Mouse (Mus musculus) left cerebral cortex, postnatal 36 days (tissue): ENCODE results near the gene Cpb2. TPM values are rescaled to one million over a fixed set of nuclear protein-coding genes. Genes with fewer than 3 reads are reported as not detected.

Experiments
- DNase-seq, 2 experiments: peaks; one replicate each; pipeline ENCODE4 v3.0.0; 2021 to 2022; ENCODE audit warnings: low spot score in 2 of 2, mixed read lengths in 1 of 2
- intact Hi-C: fragments of 180-260 bp; cut with DNase I; formaldehyde crosslinking; loops from one replicate; pipeline ENCODE4 v1.15.1; 2025
- total RNA-seq, 2 experiments: library from RNA; stranded (reverse); gene quantifications; 2 replicates each; pipeline ENCODE4 v1.2.3; 2021

The Cpb2 gene
- not detected for total RNA-seq

DNA sequence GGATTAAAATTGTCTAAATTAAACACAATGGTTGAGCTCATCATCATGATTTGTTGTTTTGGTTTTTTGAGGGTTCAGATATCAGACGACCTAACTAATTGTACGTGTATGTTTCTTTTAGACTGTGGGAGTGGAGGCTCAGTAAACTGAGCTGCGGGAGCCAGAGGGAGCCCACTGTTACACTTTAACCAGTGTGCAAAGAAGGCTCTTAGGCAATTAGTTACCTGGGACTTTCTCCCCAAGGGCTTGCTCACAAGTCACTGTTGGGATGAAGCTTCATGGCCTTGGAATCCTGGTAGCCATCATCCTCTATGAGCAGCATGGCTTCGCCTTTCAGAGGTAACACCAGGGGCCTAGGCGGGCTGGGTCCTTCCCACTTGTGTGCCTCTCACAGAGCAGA lies at the start of gene Cpb2:
Gene Cpb2, plus strand, starts transcription at position 201 of the 400 bp plus-strand sequence.
- no peak for DNase-seq
- intact Hi-C loops: no loop called here

DNA sequence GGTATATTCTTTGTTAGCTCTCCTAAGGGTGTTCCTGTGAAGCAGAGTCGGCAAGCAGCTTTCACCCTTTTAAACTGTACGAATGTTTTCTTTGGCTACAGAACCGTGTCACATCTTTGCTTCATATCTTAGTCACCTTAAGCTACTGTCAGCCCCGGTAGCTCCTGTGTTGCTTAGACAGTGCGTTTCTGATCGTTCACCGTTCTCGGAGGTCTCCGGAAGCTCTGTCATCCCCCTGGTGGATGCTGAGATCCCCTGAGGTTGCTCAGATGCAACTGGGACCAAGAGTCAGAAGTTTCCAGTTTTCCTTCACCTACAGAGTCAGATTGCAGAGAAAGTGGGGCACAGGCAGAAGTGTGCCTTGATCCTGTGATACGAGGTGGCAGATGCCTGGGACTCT lies 49.7 kb upstream of the Cpb2 start:
- DNase-seq: no peak
- intact Hi-C loops: no loop called here

DNA sequence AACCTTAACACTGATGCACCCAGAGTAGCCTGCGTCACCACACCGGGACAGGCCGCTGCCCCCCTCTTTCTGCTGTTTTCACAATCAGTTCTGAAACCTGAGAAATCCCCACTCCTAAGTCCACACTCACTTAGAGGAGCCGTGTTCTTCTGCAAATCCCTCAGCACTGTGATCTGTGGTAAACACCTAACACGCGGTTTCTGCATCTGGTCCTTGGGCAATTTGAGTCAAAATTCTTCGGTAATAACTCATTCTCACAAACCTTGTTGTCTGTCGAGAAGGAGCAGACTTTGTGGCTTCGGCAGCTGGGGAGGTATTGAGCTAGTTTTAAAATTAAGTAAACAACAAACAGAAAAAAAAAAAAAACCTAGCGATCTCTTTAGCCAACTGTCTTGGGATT lies 49.2 kb upstream of the Cpb2 start:
- no peak for DNase-seq
- intact Hi-C loops: no loop called here

DNA sequence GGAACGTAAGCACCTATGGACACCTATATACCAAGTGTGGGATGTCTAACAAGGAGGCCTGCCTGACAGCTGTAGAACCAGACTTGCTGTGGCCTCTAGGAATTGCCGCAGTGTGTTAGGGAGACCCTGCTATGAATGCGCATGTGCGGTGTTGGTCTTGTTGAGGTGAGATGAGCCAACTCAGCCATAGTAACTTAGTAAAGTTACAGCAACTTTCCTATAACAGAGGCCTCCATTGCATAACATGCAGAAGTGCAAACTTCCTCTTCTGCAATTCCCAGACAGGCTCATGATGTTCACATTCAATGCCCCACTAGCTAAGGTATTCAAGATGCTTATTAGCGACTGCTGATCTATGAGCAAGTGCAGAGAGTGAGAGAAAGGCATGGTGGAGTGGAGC lies 46.6 kb upstream of the Cpb2 start:
- DNase-seq: no peak
- intact Hi-C loops: loop anchor here (5.0 kb wide), 1 partner anchor 527 kb away; no protein-coding TSS in a partner anchor

DNA sequence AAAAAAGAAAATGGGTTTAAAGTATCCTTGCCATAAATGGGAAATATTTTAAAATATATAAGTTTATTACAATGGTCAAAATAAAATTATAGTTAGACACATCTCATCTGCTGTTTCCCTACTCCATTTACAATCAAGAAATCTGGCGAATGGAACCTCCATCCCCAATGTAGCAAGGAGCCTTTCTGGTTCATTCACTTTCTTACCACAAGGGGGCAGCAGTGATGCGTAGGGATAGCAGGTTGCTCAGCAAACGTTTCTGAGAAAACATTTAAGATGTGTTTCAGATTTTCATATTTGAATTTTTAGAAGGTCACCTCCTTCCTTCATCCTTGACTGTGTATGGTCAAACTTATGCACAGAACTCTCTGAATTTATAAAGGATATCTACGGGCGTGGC lies 45.1 kb upstream of the Cpb2 start:
- DNase-seq: peak; percentile 29 to 40
- intact Hi-C loops: loop anchor here (5.0 kb wide), 1 partner anchor 525 kb away; no protein-coding TSS in a partner anchor

DNA sequence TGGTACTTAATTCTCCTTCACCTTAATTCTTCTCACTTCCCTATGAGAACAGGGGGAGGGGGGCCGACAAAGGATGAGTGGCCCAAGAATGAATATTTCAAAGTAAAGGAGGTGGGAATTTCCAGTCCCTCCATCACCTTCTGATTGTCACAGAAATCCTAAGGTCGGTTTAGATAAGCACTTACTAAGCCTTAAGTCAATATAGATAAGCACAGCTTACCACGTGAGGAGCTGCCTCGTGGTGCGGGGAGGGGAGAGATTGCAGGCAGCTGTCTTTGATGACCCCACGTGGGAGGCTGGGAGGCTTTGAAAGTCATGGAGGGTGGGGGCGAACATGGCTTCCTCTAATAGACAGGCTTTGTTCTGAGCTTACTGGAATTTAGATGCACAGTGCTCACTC lies 44.4 kb upstream of the Cpb2 start:
- intact Hi-C loops: loop anchor here (5.0 kb wide), 1 partner anchor 525 kb away; no protein-coding TSS in a partner anchor
- DNase-seq: no peak

GRCm38 (mm10) chr14:75205363-75206051 lies 36.6 kb upstream of the Cpb2 start:
- intact Hi-C loops: no loop called here

DNA sequence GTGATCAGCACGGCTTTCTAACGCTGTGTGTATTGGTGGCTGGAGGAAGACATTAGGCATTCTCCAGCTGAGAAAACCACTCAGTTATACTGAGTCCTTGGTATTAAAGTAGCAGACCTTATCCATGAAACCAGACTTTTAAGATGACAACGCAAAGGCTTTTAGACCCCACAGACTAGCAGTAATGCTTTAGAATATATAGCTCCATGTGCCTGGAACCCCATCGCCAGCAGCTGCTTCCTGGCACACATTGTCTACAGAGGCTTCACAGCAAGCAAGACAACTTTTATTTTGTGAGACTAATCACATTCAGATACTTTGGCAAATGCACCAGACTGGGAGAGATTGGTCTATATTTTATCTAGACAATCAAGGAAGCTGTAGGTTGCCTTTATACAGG lies 35.8 kb upstream of the Cpb2 start:
- DNase-seq: no peak
- intact Hi-C loops: no loop called here

More at GRCm38 (mm10) chr14:75205363-75206051, 36.6 kb upstream of the Cpb2 start:
- no peak for DNase-seq

DNA sequence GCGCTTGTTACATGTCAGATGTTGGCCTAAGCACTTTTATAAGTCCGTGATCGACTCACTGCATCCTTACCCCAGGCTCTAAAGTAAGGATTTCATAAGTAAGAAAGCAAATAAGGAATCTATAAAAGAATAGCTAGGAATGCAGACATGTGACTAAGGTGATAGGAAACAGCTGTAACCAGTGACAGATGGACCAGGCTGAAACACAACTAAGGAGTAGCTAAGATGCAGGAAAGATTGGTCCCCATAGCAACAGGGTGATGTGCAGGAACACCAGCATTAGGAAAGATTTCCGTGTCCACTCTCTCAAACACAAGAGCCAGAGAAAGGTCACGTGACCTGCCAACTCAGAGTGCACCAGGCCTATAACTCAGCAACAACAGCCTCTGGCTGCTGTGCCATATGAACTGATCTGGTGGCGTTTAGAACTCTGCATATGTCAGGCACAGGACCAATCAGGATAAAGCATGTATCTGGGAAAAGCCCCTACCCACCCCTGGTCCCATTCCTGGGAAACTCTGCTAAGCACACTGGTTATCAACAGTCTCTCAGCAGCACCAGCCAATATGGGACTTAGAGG lies 33.4 kb upstream of the Cpb2 start:
- intact Hi-C loops: no loop called here
- no peak for DNase-seq

DNA sequence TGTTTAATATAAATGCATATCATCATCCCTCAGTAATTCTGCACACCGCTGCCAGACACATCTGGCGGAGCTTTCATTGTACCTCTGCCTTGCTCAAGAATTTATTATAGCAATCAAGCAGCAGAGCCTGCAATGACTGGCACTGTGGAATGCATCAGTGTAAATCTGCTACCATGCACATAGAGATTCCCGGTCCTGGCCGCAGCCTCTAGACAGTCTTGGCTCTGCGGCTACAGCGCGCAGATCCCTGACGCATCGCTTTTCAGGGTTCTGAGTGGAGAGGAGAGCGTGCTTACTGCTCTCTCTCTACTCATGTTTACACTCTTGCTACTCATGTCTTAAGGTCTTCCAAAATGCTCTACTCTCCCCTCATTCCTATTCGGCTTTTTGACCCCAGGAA lies 28.3 kb upstream of the Cpb2 start:
- no peak for DNase-seq
- intact Hi-C loops: no loop called here

DNA sequence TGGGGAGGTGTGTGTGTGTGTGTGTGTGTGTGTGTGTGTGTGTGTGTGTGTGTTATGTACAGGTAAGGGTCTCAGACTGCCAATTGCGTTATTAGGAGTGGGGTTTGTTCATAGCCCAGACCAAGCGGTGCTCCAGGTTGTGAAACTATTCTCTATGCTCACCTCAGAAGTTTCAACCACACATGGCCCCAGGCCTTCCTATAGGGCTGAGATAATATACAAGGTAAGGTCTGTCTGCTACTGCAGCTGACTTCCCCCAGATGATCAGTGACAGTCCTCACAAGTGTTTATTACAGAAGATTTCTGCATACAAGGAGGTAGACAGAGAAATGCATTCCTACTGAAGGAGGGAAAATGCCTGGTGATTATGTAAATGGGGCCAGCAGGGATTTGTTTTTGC lies 23.2 kb upstream of the Cpb2 start:
- no peak for DNase-seq
- intact Hi-C loops: no loop called here

DNA sequence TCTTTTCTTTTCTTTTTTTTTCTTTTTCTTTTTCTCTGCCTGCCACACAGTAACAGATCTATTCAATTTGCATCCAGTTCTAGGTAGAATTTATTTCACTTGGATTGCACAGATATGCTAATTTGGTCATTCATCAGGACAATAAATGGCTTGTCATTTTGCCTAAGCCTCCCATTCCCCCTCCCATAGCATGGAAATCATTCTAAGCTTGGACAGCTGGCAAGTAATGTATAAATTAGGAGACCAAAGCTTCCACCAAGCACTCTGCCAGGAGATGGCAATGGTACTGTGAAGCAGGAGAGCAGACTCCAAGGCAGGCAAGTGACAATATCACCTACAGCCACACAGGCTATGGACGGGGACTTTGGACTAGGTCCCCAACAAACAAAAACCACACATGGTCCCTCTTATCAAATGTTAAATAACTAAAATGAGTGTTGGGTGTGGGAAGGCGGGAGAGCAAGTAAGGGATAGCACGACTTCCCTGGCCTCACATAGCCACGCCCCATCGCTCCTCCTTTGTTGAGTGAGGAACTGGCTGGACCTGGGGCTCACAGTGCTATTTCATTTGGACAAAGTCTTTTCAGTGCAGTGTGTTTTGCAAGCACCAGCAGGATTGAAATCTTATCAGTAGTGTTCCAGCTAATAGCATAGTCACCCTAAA lies 22.7 kb upstream of the Cpb2 start:
- intact Hi-C loops: no loop called here
- DNase-seq: no peak

- no peak for DNase-seq
- intact Hi-C loops: no loop called here
Observed at GRCm38 (mm10) chr14:75222386-75222785, 19.7 kb upstream of the Cpb2 start.

DNA sequence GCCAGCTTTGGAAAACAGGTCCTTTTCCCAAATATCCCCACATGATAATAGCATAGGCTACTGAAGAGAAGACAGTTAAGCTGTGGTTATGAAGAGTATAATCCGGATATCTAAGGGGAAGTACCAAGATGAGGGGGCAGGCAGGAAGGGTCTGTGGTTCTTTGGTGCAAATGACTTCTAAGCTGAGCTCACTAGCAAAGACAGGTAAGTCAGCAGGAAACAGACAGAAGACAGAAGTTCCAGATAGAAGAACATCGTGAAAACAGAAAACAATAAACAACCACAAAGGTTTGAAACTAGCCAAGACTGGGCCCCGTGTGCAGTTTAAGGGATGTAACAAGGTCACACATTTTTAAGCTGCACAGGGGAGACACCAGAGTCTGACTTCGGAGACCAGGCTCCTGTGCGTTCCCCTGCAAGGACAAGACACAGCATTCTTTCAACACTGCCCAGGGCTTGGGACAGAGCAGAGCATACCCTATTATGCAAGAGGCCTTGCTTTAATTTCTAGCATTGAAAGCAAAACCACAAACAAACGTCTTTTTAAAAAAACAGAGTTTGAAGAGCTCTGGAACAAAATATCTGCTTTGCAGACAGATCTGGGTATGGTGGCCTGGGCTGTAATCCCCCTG lies 14.5 kb upstream of the Cpb2 start:
- intact Hi-C loops: no loop called here

GRCm38 (mm10) chr14:75229834-75230233 lies 12.3 kb upstream of the Cpb2 start:
- intact Hi-C loops: no loop called here
- no peak for DNase-seq

More for the DNA sequence above, 14.5 kb upstream of the Cpb2 start:
- no peak for DNase-seq

DNA sequence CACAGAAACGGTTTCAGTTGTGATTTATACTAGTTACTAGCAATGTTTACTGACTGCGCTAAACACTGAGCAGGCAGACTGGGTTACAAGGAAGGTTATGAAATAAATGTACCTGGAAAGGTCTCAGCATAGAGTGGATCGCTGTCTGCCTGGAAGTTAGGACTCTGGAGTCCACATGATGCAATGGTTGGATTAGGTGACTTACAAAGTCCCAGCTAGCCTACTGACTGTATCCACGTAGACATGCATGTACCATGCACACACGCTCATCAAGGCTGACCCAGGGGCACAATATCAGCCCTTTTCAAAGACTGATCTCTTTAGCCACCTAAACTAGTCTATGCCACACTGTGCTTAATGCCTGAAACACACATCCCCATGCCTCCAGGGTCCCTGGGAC lies 9.0 kb upstream of the Cpb2 start:
- no peak for DNase-seq
- intact Hi-C loops: no loop called here

GRCm38 (mm10) chr14:75235552-75235951 lies 6.5 kb upstream of the Cpb2 start:
- intact Hi-C loops: loop anchor here (5.0 kb wide), 1 partner anchor 47 kb away; the partner anchor contains the start of gene Zc3h13
- DNase-seq: no peak

DNA sequence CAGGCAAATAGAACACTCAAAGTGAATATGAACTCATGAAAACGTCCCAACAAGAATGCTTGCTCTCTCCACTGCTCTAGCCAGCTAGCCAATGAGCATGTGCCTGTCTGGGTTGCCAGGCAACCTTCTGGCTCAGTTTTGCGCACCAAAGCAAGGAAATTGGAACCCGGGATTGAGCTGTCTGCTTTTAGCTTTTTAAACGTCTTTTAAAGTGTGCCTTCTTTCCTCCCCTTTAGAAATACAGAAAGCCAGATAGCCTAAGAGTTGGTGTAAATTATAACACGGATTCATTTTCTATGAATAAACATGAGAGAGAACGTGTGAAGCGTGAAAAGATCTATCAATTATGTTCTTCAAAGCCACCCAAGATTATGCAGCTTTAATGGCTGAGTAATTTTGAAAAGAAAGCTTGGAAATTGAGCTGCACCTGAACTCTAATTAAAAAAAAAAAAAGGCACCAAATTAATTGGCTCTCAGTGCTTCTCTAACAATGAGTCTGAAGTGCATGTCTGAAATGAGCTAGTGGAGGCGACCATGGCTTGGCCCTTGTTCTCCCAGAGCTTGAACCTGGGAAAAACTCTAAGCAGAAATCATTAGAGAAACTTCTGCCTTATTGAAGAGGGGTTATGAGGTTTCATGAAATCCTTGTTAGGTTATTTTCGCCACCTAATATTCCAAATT lies 6.0 kb upstream of the Cpb2 start:
- intact Hi-C loops: loop anchor here (5.0 kb wide), 1 partner anchor 46 kb away; the partner anchor contains the start of gene Zc3h13
- DNase-seq: peak; percentile 22 to 33

DNA sequence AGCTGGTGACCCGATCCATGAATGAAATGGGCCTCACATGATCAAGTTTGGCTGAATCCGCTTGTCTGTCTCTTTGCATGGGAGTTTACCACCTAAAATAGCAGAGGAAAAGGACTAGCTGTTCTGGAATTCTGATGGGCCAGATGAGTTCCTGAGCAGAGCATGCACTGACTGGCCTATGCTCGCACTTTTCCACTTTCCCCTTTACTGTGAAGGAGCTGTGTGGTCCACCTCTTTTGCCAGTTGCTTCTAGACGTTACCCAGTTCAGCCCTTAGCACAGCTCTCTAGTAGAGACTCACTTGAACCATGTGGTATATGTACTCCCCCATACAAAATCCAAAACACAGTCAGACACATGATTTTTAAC lies 5.5 kb upstream of the Cpb2 start:
- no peak for DNase-seq
- intact Hi-C loops: loop anchor here (5.0 kb wide), 1 partner anchor 46 kb away; the partner anchor contains the start of gene Zc3h13

GRCm38 (mm10) chr14:75237096-75237495 lies 5.0 kb upstream of the Cpb2 start:
- no peak for DNase-seq
- intact Hi-C loops: loop anchor here (5.0 kb wide), 1 partner anchor 45 kb away; the partner anchor contains the start of gene Zc3h13
